Mouse (Mus musculus): ENCODE data around the gene Hecw2. TPM values are rescaled to one million over a fixed set of nuclear protein-coding genes. Genes with fewer than 3 reads are reported as not detected.

Gene Hecw2
- polyA plus RNA-seq, 1 experiment from 2014 or later, result 6.0 TPM

DNA sequence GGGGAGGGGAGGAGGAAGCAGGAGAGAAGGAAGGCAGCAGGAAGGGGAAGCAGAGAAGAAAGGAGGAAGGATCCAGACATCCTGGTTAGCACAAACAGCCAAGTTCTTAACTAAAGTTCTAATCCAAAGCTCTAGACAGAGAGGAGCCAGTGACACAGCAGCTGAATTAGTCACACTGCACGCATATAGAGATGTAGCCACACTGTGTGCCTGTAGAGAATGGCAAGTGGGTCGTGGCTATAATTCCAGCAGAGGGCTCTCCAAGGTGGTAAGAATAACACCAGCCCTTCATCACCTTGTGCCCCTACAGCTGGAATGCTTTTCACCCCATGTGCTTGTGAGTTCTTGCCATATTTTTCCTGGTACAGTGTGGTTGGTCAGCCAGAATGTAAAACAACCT, 261.7 kb downstream of the Hecw2 start:
- H3K27ac ChIP-seq (replicated peaks), result no peak overlapping the region
- no peak for ATAC-seq (ENCODE audit: insufficient number of reproducible peaks, low FRiP score, low TSS enrichment, low read depth)
- no peaks in the 10 kb centered on the region for H3K9me3 ChIP-seq (replicated peaks)
- 52% methylated on average over 2 of the region's 2 CpGs for WGBS
- no peaks in the 10 kb centered on the region for H3K27me3 ChIP-seq
- no peak overlapping the region for H3K9ac ChIP-seq
- no peaks in the 10 kb centered on the region for H3K4me1 ChIP-seq
- no peak overlapping the region for H3K4me2 ChIP-seq (replicated peaks)
- no peaks in the 10 kb centered on the region for H3K36me3 ChIP-seq
- no peak overlapping the region for H3K4me3 ChIP-seq (replicated peaks)

DNA sequence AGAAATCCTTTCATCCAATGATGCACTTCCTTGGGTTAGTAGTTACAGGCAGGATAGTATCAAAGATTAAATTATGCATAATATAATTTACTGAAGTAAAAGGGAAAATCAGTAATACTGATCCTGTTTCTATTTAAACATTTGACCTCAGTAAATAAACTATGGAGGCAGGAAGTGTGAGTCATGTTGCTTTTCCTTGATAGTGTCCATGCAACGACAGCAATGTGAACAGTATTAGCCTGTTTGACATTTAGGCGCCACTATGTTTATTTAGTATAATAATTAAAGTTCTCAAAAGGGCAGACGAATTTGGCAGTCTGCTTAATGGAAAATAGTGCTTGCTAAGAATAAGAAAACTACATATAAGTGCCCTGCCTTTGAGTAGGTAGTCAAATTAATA, 263.7 kb downstream of the Hecw2 start:
- Histone ChIP-seq H3K36me3 (no peaks in the 10 kb centered on the region), H3K9me3 (replicated peaks) (no peaks in the 10 kb centered on the region), H3K27ac (replicated peaks) (no peak overlapping the region), H3K9ac (no peak overlapping the region), H3K4me2 (replicated peaks) (no peak overlapping the region), H3K4me1 (no peaks in the 10 kb centered on the region), H3K27me3 (no peaks in the 10 kb centered on the region), H3K4me3 (replicated peaks) (no peak overlapping the region)
- WGBS, result 51% methylated on average over 3 of the region's 3 CpGs
- no peak for ATAC-seq (ENCODE audit: insufficient number of reproducible peaks, low FRiP score, low TSS enrichment, low read depth)

DNA sequence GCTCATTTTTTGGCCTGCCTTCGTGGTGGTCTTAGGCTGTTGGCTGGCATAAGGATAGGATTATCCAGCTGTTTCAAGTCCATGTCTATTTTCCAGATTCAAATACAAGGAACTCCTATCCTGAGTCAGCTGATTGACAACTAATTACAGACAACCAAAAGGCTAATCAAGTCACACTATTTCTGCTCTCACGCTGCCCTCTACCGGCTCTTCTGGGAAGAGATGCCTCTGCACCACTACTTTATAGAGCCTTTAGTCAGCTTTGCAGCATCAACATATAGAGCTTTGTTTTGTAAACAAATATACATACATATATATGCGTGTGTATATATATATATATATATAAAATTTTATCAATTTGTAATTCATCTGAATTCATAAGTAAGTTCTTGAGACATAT, 267.4 kb downstream of the Hecw2 start:
- 21% methylated on average over 4 of the region's 4 CpGs for WGBS
- no peak overlapping the region for H3K4me2 ChIP-seq (replicated peaks)
- H3K27ac ChIP-seq (replicated peaks), result no peak overlapping the region
- H3K4me3 ChIP-seq (replicated peaks), result no peak overlapping the region
- H3K27me3 ChIP-seq, result no peaks in the 10 kb centered on the region
- ATAC-seq (ENCODE audit: insufficient number of reproducible peaks, low FRiP score, low TSS enrichment, low read depth), result no peak
- no peak overlapping the region for H3K9ac ChIP-seq
- no peaks in the 10 kb centered on the region for H3K9me3 ChIP-seq (replicated peaks)
- no peaks in the 10 kb centered on the region for H3K36me3 ChIP-seq
- no peaks in the 10 kb centered on the region for H3K4me1 ChIP-seq

DNA sequence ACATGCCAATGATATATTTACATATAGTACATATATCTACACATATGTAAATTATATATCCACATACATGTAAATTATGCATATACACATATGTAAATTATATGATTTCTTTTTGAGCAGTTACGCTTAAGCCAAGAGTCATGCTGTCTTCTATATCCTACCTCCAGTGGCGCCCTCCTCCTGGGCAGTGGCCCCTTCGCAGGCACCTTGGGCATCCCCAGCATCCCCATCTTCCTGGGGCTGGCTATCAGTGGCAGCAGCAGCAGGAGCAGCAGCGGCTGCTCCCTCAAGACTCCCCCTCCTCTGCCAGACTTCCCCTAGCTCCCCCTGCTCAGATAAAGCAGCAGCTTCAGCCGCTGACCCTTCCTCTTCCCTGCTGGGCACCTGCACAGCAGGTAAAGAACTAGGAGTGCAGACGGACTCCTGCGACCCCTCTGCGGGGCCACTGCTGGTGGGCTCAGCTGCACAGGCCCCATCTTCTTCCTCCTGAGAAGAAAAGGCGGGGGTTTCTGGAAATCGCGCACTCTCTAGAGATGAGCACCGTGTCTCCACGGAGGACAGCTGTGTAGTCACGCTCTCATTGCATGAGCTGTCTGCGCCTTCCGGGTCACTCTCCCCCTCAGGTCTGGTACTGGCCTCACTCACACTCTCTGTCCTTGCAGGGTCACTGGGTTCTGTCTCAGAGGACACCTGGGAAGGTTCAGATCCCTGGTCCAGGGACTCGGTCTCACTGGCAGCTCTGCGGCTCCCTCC, 269.6 kb downstream of the Hecw2 start:
- WGBS, result 45% methylated on average over 18 of the region's 18 CpGs

DNA sequence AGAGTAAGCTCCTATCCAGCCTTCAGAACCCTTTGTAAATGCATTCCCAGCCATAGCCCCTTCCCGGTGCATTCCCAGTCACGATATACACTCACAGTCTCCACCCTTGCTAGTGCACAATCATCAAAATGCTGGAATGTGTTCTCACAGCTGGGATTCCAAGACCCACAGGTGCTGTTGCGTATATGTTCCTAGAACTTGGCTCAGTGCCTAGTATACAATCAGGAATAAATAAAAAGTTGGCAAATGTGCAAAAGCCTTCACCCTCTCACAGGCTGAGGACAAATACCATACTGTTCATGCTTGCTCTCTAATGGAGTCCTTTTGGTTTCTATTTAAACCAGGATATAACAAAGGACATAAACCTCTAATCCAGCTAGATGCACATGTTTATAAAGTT, 283.1 kb downstream of the Hecw2 start:
- H3K9ac ChIP-seq, result no peak overlapping the region
- ATAC-seq (ENCODE audit: insufficient number of reproducible peaks, low FRiP score, low TSS enrichment, low read depth), result no peak
- WGBS, result 22% methylated on average over 3 of the region's 3 CpGs

More for the DNA sequence above, 269.6 kb downstream of the Hecw2 start:
- Histone ChIP-seq H3K4me2 (replicated peaks) (no peak overlapping the region), H3K36me3 (no peaks in the 10 kb centered on the region), H3K27ac (replicated peaks) (no peak overlapping the region), H3K9ac (no peak overlapping the region), H3K27me3 (no peaks in the 10 kb centered on the region), H3K4me1 (no peaks in the 10 kb centered on the region), H3K4me3 (replicated peaks) (no peak overlapping the region), H3K9me3 (replicated peaks) (no peaks in the 10 kb centered on the region)
- no peak for ATAC-seq (ENCODE audit: insufficient number of reproducible peaks, low FRiP score, low TSS enrichment, low read depth)

DNA sequence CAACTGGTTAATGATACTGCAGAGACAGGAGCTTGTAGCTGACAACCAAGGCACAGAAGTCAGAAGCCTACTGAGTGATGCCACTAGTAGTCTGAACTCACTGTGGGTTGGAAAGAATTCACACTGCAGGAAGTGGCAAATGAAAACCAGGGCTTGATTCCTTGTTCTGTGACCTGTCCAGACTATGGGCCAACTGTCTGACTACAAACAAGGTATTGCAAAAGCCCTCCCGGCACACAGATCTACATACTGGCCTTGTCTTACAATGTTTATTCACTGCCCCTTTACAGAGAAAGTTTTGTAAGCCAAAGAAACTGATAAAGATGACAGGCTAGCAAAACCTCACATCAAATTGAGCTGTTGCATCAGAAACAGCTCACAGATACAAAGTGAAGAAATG, 284.7 kb downstream of the Hecw2 start:
- H3K9ac ChIP-seq, result no peak overlapping the region
- H3K36me3 ChIP-seq, result no peaks in the 10 kb centered on the region
- no peaks in the 10 kb centered on the region for H3K9me3 ChIP-seq (replicated peaks)
- H3K27me3 ChIP-seq, result no peaks in the 10 kb centered on the region
- H3K27ac ChIP-seq (replicated peaks), result no peak overlapping the region
- 42% methylated on average over 1 of the region's 1 CpGs for WGBS
- no peak overlapping the region for H3K4me2 ChIP-seq (replicated peaks)
- no peak for ATAC-seq (ENCODE audit: insufficient number of reproducible peaks, low FRiP score, low TSS enrichment, low read depth)
- H3K4me1 ChIP-seq, result peaks cover 11% of the 10 kb centered on the region
- H3K4me3 ChIP-seq (replicated peaks), result no peak overlapping the region

More for the DNA sequence above, 283.1 kb downstream of the Hecw2 start:
- no peak overlapping the region for H3K4me3 ChIP-seq (replicated peaks)
- no peaks in the 10 kb centered on the region for H3K27me3 ChIP-seq
- no peak overlapping the region for H3K4me2 ChIP-seq (replicated peaks)
- peaks cover 11% of the 10 kb centered on the region for H3K4me1 ChIP-seq
- no peaks in the 10 kb centered on the region for H3K36me3 ChIP-seq
- H3K27ac ChIP-seq (replicated peaks), result no peak overlapping the region
- no peaks in the 10 kb centered on the region for H3K9me3 ChIP-seq (replicated peaks)

DNA sequence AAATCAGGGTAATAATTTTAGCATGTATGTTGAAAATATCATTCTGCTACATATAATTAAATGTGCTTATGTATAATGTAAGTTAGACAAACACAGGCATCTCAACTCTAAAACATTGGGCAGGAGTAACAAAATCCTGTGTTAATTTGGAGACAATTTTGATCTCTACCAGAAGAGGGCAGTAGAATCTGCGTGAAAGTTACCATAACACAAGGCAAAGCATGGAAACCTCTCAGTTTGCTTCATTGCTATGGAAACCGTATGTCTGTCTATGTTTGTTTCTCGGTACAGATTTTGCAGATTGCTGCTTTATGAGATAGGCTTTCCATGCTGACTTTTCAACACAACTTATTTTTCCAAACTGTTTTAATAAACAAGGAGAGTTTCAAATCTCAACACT, 285.9 kb downstream of the Hecw2 start:
- Histone ChIP-seq H3K9ac (no peak overlapping the region), H3K27me3 (no peaks in the 10 kb centered on the region), H3K4me3 (replicated peaks) (no peak overlapping the region), H3K9me3 (replicated peaks) (no peaks in the 10 kb centered on the region), H3K27ac (replicated peaks) (no peak overlapping the region), H3K4me2 (replicated peaks) (no peak overlapping the region), H3K4me1 (peaks cover 11% of the 10 kb centered on the region), H3K36me3 (no peaks in the 10 kb centered on the region)
- ATAC-seq (ENCODE audit: insufficient number of reproducible peaks, low FRiP score, low TSS enrichment, low read depth), result no peak
- WGBS, result 9% methylated on average over 3 of the region's 3 CpGs

DNA sequence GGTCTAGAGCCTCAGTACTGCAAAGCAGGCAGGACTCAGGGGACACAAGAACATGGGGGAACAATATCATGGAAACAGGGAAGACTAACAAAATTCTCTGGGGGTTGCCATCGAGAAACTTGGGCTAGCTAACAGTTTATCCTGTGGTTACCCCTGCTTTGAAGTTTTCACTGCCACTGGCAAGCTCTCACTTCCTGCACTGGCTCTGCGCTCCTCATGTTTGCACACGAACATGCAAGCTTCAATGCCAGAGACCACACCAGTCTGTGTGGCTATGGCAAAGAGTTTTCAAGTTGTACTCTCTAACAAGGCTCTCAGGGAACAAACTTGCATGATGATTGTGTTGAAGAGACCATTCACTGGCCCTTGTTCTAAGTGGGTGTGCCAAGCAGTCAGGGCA, 288.8 kb downstream of the Hecw2 start:
- Histone ChIP-seq H3K27ac (replicated peaks) (no peak overlapping the region), H3K9me3 (replicated peaks) (no peaks in the 10 kb centered on the region), H3K4me3 (replicated peaks) (no peak overlapping the region), H3K27me3 (no peaks in the 10 kb centered on the region), H3K9ac (no peak overlapping the region), H3K4me1 (no peaks in the 10 kb centered on the region), H3K36me3 (0 out of 2 replicates have a peak, but pooled peaks cover 4% of the 10 kb centered on the region), H3K4me2 (replicated peaks) (no peak overlapping the region)
- 48% methylated on average over 3 of the region's 3 CpGs for WGBS
- ATAC-seq (ENCODE audit: insufficient number of reproducible peaks, low FRiP score, low TSS enrichment, low read depth), result no peak

DNA sequence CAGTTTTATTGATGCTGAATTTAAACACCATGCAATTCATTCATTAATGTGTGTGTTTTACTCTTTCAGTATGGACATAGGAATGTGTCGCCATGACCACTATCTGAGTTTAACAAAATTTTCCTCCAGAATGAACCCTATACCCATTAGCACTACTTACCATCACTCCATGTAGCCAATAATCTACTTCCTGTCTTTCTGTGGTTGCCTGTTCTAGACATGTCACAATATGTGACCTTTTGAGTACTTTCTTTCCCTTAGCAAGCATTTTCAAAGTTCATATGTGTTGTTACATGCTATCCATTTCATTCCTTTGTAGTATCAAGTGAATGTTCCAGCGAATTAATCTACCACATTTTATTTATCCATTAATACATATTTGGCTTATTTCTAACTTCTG, 294.6 kb downstream of the Hecw2 start:
- H3K4me3 ChIP-seq (replicated peaks), result no peak overlapping the region
- no peaks in the 10 kb centered on the region for H3K27me3 ChIP-seq
- H3K4me1 ChIP-seq, result no peaks in the 10 kb centered on the region
- no peak overlapping the region for H3K9ac ChIP-seq
- no peak for ATAC-seq (ENCODE audit: insufficient number of reproducible peaks, low FRiP score, low TSS enrichment, low read depth)
- WGBS, result 94% methylated on average over 2 of the region's 2 CpGs
- H3K36me3 ChIP-seq, result 0 out of 2 replicates have a peak, but pooled peaks cover 4% of the 10 kb centered on the region
- H3K4me2 ChIP-seq (replicated peaks), result no peak overlapping the region
- no peaks in the 10 kb centered on the region for H3K9me3 ChIP-seq (replicated peaks)
- H3K27ac ChIP-seq (replicated peaks), result no peak overlapping the region

DNA sequence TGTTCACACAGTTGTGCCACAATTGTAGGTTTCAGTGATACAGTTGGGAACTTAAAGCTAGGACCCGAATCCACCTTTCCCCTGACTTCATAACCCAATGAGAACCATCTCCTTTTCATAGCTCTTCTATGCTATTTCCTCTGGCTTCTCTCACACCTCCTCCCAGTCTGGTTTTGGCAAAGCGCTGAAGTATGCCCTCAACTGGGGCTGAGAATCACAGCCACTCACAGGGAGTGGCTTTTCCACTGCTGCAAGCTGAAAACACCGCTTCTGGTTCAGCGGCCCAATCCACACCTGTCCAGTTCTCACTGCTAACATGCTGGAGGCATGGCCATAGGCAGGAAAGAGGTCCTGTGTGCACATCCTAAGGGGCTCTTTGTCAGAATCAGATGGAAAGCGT, 300.7 kb downstream of the Hecw2 start:
- Histone ChIP-seq H3K27me3 (no peaks in the 10 kb centered on the region), H3K9me3 (replicated peaks) (no peaks in the 10 kb centered on the region), H3K4me3 (replicated peaks) (no peak overlapping the region), H3K36me3 (no peaks in the 10 kb centered on the region), H3K27ac (replicated peaks) (no peak overlapping the region), H3K4me1 (0 out of 2 replicates have a peak, but pooled peaks cover 4% of the 10 kb centered on the region), H3K9ac (no peak overlapping the region), H3K4me2 (replicated peaks) (no peak overlapping the region)
- 84% methylated on average over 5 of the region's 5 CpGs for WGBS
- ATAC-seq (ENCODE audit: insufficient number of reproducible peaks, low FRiP score, low TSS enrichment, low read depth), result no peak

DNA sequence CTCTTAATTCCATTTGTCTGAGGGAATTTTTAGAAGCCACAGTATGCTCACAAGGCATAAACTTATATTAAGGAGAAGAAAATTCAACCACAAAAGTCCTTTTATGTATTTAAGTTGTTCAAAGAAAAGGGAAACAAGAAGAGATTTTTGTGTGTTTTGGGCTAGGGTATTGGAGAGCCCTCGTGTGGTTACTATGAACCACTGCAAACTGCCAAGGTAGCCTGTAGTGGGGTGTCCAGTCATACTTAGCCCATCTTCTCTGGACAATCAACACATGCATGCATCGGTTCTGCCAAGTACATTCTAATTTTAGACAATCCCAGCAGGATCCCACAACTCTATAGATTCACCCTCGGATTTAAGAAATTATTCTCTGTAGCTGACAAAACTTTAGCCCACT, 304.6 kb downstream of the Hecw2 start:
- Histone ChIP-seq H3K4me1 (0 out of 2 replicates have a peak, but pooled peaks cover 4% of the 10 kb centered on the region), H3K27ac (replicated peaks) (no peak overlapping the region), H3K27me3 (no peaks in the 10 kb centered on the region), H3K4me3 (replicated peaks) (no peak overlapping the region), H3K4me2 (replicated peaks) (no peak overlapping the region), H3K36me3 (no peaks in the 10 kb centered on the region), H3K9me3 (replicated peaks) (no peaks in the 10 kb centered on the region), H3K9ac (no peak overlapping the region)
- 41% methylated on average over 3 of the region's 3 CpGs for WGBS
- ATAC-seq (ENCODE audit: insufficient number of reproducible peaks, low FRiP score, low TSS enrichment, low read depth), result no peak

DNA sequence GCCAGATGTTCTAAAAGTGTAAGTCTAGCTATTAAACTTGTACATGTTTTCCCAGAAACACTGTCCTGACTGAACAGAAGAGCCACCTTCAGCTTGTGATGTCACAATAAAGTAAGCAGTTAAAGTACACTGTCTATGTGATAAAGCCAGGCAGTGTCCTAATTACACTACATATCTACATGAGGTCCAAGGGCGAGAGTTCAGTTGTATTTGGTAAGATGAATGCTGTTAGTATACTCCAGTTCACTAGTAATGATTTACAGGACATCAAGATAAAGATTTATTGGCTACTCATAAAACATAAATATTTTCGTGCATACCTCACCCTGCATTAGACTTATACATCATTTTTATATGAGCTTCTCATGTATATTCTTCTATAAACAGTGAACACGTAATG, 305.2 kb downstream of the Hecw2 start:
- no peak overlapping the region for H3K9ac ChIP-seq
- H3K27ac ChIP-seq (replicated peaks), result no peak overlapping the region
- H3K36me3 ChIP-seq, result no peaks in the 10 kb centered on the region
- 84% methylated on average over 3 of the region's 3 CpGs for WGBS
- no peaks in the 10 kb centered on the region for H3K9me3 ChIP-seq (replicated peaks)
- no peaks in the 10 kb centered on the region for H3K27me3 ChIP-seq
- H3K4me1 ChIP-seq, result 0 out of 2 replicates have a peak, but pooled peaks cover 4% of the 10 kb centered on the region
- H3K4me2 ChIP-seq (replicated peaks), result no peak overlapping the region
- ATAC-seq (ENCODE audit: insufficient number of reproducible peaks, low FRiP score, low TSS enrichment, low read depth), result no peak
- H3K4me3 ChIP-seq (replicated peaks), result no peak overlapping the region
